Mouse (Mus musculus) granulocyte monocyte progenitor cell, adult 5-6 weeks (primary cell): ENCODE results near the gene Pds5a. TPM values are rescaled to one million over a fixed set of nuclear protein-coding genes. Genes with fewer than 3 reads are reported as not detected.
"Not testable (repeated sequence)": the region's sequence is repeated elsewhere in the genome, so short reads cannot be mapped to it uniquely, and the experiment has no call there.

ENCODE experiments used
- ATAC-seq: replicated peaks from 2 replicates; pipeline ENCODE4 v1.8.0; 2016; ENCODE audit warnings: mild to moderate bottlenecking, moderate TSS enrichment, inconsistent platforms; ENCODE audit not compliant: poor library complexity, severe bottlenecking
- total RNA-seq, 2 experiments: library from RNA; stranded (forward) in 1 of 2; stranded (reverse) in 1 of 2; fragments of 200-712, 200-1000 nt in 1 of 2; fragments of >200 nt in 1 of 2; fragmentation: Nextera tagmentation in 1 of 2; gene quantifications; 2 replicates each; pipeline ENCODE4 v1.2.3; 2014 to 2017

Gene Pds5a
- 166 and 197 TPM in 2 replicates for total RNA-seq (2014; fragmentation: Nextera tagmentation)
- 216 and 230 TPM in 2 replicates for total RNA-seq (2017)

DNA sequence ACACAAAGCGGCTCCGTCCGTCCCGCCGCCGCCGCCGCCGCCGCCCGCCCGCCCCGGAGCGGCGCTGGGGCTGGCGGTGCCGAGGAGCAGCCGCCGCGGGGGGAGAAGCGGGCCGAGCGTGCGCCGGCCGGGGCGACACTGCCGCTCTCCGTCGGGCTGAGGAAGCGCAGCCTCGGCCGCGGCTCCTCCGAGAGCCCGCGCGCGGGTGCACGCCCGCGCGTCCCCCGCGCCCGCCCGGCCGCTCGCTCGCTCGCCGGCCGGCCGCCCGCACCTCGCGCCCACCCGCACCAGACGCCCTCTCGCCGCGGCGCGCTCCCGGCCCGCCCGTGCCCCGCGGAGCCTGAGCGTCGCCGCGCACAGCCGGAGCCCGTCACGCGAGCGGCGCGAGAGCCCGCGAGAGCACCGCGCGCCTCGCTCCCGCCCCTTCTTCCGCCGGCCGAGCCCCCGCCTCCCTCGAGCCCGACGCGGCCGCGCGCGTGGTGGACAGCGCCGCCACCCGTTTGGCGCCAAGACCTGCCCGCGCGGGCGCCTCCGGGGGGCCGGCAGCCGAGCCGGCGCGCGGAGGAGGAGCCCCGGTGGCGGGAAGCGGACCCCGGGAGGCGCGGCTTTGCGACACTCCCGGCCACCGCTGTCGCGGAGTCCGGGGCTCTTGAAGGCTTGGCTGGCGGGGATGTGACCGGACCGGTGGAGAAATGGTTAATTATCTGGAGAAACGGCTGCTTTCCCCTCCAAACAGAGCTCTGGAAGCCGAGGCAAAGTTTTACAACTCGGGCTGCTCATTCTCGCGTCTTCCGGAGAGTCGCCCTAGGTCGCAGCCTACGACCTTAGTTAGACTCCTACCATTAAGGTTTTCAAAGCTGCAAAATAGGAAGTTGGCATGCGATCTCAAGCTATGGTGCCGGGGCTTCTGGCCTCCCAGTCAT, at the start of gene Pds5a:
Gene Pds5a, minus strand, starts transcription at position 438 of the 923 bp plus-strand sequence.
- peak; percentile 79 for ATAC-seq

DNA sequence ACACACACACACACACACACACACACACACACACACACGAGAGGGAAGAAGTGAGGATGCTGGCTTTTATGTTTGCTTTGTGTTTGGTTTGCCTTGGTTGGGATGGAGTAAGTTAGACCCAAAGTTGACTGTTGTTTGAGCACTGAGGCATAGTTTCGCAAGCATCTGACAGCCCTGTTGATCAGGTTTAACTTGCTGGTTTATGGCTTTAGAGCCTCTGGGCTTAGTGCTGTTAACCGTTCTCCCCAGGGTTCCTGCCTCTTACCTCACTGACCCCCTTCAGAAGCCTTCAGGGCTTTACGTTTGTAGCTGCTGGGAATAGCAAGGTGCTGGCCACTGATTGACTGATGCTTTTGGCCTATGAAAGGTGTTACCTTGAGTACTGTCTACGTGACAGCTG, 48.8 kb upstream of the Pds5a start:
- ATAC-seq: no peak

DNA sequence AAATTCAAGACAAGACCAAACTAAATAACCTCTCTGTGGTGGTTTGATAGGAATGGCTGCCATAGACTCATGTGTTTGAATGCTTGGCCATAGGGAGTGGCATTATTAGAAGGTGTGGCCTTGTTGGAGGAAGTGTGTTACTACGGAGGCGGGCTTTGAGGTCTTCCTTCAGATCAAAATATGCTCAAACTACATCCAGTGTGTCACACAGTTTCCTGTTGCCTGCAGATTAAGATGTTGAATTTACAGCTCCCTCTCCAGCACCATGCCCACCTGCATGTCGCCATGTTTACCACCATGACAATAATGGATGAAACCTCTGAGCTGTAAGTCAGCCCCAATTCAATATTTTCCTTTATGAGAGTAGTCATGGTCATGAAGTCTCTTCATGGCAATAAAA, 41.3 kb upstream of the Pds5a start:
- peak; percentile 33; the same call in 1 of the 2 replicates for ATAC-seq

DNA sequence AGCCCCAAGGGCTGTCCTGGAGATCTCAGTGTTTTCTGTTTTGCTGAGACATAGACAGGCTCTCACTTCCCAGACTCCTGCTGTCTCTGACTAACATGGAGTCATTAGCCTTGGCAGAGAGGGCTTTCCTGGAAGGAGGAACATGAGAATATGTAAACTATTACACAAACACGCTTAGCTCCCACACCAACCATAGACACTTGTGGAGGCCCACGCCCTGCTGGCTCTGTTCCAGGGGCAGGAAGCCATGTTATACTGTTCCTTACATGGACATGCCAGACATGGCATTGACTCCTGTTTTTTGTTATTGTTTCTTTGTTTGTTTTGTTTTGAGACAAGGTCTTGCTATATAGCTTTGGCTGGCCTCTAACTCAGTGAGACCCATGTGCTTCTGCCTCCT, 37.5 kb upstream of the Pds5a start:
- ATAC-seq: no peak

DNA sequence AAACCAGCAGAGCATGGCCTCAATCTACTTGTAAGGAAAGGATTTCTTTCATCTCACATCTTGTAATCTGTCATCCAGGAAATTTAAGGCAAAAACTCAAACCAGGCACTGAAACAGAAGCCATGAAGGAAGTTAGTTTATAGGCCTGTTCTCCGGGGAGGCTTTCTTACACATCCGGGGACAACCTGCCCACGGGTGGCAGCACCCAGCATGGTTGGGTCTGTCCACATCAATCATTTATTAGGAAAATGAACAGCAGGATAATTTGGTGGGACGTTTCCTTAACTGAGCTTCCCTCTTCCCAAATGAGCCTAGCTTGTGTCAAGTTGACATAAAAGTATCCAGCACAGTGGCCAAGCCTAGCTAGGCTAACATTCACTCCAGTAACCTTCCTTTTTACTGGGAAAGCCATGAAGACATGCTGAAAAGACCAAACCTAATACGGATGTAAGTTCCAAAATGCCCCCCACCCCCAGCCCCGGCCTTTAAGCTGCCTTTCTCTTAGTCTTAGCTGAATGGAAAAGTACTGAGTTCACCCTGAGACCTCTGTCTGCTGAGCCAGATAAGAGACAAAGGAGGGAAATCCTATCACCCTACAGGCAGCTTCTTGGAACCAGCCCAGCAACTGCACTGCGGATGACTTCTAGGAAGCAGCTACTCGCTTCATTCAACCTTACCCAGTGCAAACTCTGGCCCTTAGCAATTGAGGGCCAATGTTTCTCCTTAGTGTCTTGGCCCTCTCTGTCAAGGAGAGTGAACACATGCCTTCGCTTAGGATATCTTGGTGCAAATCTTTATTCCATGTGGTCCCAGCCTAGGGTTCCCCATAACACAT, 33.3 kb upstream of the Pds5a start:
- no peak for ATAC-seq

GRCm38 (mm10) chr5:65724311-65725054, 26.4 kb upstream of the Pds5a start:
- peak; percentile 93 for ATAC-seq

GRCm38 (mm10) chr5:65718368-65718767, 20.3 kb upstream of the Pds5a start:
- peak; percentile 52 for ATAC-seq

DNA sequence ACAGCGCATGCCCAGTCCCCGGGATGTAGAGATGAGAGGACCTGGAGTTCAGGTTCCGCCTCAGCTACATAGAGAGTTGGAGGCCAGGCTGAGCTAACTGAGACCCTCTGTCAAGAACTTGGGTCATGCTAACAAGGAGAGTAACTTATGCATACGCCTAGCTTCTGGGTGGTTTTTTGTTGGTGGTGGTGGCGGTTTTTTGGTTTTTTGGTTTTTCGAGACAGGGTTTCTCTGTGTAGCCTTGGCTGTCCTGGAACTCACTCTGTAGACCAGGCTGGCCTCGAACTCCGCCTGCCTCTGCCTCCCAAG, 19.8 kb upstream of the Pds5a start:
- ATAC-seq: not testable (repeated sequence)

DNA sequence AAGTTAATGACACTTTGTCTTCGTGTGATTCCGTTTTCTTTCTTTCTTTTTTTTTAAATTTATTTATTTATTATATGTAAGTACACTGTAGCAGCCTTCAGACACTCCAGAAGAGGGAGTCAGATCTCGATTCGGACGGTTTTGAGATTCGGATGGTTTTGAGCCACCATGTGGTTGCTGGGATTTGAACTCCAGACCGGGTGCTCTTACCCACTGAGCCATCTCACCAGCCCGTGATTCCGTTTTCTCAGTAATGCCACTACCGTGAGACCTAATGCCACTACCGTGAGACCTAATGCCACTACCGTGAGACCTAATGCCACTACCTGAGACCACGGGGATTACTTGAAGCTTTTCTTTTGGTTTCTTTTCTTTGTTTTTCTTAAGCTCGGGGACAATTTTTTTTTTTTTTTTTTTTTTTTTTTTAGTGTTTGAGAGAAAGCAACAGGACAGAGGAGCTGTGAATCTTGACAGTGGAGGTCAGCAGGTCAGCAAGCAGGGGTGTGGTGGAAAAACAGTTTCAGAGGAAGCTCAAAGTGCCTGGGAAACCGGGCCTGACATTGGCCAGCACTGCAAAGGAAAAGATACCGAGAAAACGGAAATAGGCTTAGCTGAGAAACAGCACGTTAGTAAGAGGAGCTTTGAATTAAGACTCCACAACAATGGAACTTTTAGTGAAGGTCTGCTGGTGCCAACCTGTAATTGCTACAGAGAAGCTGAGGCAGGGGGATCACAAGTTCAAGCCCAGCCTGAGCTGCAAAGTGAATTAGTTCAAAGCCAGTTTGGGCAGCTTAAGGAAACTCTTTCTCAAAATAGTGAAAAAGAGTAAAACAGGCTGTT, 19.2 kb upstream of the Pds5a start:
- 0 out of 2 replicates have a peak, but pooled peaks have one; percentile 35 for ATAC-seq

DNA sequence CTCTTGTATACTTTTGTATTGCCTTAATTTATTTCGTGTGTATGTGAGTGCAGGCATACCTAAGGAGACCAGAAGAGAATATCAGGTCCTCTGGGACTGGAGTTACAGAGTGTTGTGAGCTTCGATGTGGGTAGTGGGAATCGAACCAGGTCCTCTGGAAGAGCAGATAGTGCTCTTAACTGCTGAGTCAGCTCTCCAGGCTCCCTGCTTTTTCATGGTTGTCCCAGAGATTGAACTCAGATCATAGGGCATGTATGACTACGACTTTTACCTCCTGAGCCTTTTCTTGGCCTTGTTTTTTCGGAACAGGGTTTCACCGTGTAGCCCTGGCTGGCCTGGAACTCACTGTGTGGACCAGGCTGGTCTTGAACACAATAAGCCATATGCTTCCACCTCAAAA, 17.0 kb upstream of the Pds5a start:
- no peak for ATAC-seq

GRCm38 (mm10) chr5:65711463-65711862, 13.4 kb upstream of the Pds5a start:
- ATAC-seq: no peak

GRCm38 (mm10) chr5:65710267-65710666, 12.2 kb upstream of the Pds5a start:
- ATAC-seq: no peak

- no peak for ATAC-seq
Measured at GRCm38 (mm10) chr5:65706979-65707378, 8.9 kb upstream of the Pds5a start.

GRCm38 (mm10) chr5:65706171-65706570, 8.1 kb upstream of the Pds5a start:
- no peak for ATAC-seq

- no peak; the same call in 1 of the 2 replicates for ATAC-seq
Measured at GRCm38 (mm10) chr5:65704765-65705678, 6.9 kb upstream of the Pds5a start.

GRCm38 (mm10) chr5:65703261-65703660, 5.2 kb upstream of the Pds5a start:
- peak; percentile 41; the same call in 1 of the 2 replicates for ATAC-seq

DNA sequence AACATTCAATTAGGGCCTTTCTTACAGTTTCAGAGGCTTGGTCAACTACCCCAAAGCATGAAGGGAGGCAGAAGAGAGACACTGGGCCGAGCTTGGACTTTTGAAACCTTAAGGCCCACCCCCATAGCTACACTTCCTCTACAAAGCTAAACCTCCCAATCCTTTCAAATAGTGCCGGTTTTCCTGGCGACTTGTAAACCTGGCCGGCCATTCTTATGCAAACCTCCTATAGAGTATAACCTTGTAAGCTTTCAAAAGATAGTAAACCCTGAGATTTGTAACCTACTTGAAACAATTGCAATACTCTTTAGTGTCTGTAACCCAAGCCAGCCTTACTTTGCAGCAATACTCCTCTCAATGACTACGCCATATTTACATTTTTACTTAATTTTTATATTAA, 2.0 kb upstream of the Pds5a start:
- no peak for ATAC-seq

GRCm38 (mm10) chr5:65699146-65699545, 1.1 kb upstream of the Pds5a start:
- no peak for ATAC-seq

DNA sequence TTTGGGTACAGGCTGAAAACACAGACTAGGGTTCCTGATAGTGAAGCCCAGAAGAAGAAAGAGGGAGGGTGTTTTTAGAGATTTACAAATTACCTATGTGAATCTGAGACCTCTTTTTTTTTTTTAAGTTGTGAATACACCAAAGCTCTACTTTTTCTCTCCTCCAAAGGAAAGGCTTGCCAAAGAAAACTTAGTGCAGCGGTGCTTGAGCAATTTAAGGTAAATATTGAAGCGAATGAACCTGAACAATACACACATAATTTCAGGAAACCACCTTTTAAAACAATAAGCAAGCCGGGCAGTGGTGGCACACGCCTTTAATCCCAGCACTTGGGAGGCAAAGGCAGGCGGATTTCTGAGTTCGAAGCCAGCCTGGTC, 675 bp upstream of the Pds5a start:
- no peak for ATAC-seq
